Mouse (Mus musculus): Measurements from ENCODE around the gene Igdcc3.

Gene Igdcc3

DNA sequence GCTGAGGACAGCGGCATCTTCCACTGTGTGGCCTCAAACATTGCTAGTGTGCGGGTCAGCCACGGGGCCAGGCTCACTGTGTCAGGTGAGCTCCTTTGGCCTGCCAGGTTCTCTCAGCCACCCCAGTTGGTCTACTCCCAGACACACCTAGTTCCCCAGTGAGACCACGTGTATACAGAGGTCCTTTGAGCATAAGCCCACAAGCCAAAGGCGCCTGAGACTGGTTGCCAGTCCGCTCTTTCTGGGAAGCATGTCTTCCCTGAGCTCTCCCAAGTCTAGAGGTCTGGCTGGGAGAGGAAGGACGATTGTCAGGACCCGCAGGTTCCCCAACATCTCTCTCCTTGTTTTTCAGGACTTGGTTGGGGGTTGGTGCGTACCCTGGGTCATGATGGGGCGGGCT, 36.9 kb downstream of the Igdcc3 start:
- DNase-seq, result no peak

- DNase-seq, result peak; percentile 91
Observed at GRCm38 (mm10) chr9:65178336-65179213, 37.6 kb downstream of the Igdcc3 start.

GRCm38 (mm10) chr9:65179817-65180624, 39.0 kb downstream of the Igdcc3 start:
- DNase-seq, result no peak

DNA sequence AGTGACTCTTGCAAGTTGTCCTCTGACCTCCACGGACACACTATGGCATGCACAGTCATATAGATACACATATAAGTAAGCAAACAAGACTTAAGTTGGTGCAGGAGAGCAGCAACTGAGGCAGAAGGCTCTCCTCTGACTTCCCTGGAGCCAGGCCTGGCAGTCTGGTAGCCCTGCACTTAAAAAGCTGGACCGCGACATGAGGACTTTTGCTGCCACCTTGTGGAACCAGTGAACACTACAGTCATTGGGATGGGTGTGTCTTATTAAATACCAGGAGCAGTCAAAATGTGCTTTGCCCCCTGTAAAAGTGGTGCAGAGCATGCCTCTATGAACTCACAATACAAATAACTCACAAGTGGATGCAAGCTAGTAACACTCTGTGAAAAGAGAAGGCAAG, 47.6 kb downstream of the Igdcc3 start:
- DNase-seq, result peak; percentile 93

- no peak for DNase-seq
Observed at GRCm38 (mm10) chr9:65190306-65190705, 49.3 kb downstream of the Igdcc3 start.

GRCm38 (mm10) chr9:65191389-65191754, 50.4 kb downstream of the Igdcc3 start:
- peak; percentile 74 for DNase-seq

DNA sequence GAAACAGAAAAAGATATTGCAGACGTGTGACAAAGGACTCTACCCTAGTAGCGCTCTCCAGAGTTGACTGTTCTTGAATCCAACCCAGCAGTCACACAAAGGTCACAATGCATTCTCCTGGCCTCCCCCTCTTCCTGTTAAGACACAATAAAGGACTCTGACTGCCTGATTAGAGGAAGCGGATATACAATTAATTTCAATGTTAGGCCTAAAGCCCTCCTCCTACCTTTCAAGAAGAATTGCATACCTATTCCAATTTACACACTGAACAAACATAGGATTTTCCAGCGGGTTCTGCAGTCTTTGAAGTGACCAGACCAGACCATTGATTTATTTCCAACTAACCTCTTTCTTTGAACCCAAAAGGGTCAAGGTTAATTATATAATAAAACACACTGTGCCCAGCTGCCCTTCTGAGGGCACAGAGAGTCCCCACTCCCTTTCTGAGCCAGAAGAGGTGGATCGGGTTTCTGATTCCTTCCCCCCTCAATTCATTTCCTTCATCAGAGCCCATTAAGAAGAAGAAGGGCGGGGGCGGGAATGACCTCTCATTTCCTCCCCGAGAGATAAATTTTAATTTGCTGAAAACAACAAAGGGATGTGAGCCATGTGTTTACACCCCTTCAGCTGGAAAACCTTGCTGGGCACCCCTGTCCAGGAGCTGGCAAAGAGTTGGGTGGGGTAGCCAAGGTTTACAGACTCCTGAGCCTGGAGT, 50.9 kb downstream of the Igdcc3 start:
- peak; percentile 73 for DNase-seq

DNA sequence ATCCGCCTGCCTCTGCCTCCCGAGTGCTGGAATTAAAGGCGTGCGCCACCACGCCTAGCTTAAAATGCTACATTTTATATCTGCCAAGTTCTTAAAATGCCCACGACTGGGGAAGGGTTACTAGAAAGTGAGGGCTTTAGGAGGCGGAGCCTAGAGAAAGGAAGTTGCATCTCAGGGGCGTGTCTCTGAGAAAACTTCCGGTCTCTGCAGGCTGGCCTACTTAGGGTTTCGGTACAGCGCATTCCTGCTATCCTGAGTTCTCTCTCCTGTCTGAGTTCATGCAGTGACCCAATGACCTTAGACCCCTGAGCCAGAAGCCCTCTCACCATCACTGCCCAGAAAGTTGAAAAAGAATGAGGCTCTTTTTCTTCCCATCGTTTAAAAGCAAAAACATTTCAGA, 52.2 kb downstream of the Igdcc3 start:
- no peak for DNase-seq

DNA sequence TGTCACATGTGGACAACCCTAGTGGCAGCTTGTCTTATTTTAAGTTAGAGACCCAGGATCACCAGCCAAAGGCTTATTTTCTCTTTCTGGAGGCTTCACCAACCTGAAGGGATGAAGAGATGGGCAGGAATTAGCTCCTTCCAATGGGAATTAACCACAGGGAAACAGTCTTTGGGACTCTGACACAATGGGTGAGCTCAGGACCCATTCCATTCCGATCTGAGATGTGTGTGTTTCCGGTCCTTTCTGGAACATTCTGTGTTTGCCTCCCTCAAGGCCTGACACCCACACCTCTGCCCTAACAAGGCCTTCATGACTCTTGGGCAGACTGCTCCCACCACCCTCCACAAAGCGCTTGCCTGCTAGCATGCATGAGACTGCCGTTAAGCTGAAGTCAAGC, 54.1 kb downstream of the Igdcc3 start, which contains the start of gene Parp16:
Gene Parp16 (plus strand): TSS at position 301 of the 400 bp plus-strand sequence.
- no peak for DNase-seq

DNA sequence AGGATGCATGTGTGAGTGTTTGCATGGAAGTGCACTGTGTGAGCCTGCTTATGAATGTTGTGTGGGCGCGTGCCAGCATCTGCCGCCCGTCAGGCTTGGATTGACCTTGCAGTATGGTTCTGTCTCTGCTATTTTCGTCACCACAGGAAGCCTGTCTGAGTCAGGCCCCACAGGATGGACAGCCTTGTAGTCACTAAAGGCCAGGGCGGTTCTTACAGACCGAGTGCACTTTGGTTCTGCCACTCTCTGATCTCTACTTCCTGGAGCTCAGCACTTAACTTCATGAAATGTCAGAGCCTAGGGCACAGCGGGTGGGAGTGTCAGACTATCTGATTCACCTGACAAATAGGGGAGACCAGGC, 54.6 kb downstream of the Igdcc3 start:
- no peak for DNase-seq

DNA sequence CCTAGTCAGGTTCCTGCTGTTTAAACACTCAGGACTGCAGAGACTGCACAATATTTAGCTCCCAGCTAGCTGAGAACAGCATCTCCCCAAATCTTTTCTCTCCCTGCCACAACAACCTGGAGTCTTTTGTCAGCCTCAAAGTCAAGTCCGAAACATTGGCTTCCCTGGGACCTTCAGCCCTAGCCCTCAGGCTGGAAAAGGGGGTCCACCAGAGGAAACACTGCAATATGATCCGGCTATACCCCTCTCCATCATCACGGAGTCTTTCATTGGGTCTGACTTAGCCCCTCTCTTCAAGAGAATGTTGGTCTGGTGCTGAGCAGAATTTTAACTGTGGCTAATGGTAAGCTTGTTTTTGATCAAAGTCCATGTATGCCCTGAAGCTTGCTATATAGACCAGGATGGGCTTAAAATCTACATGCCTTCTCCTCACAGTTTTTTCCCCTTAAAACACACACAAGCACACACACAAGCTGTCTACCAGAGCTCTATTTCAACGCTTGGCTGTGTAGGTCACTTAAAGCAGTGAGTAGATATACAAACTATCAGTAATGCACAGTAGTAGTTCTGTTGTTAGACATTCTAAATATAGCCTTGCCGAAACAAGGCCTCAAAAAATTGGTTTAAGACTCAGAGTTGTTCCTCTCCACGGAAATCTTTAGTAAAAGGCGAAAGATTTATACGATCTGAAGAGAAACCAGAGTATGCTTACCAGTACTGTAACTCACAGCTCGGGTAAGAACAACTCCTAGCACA, 55.2 kb downstream of the Igdcc3 start:
- peak; percentile 90 for DNase-seq

GRCm38 (mm10) chr9:65196738-65197569, 56.0 kb downstream of the Igdcc3 start:
- peak; percentile 94 for DNase-seq

GRCm38 (mm10) chr9:65197826-65198225, 56.8 kb downstream of the Igdcc3 start:
- DNase-seq, result no peak

- no peak for DNase-seq
Observed at GRCm38 (mm10) chr9:65199723-65200122, 58.7 kb downstream of the Igdcc3 start.

DNA sequence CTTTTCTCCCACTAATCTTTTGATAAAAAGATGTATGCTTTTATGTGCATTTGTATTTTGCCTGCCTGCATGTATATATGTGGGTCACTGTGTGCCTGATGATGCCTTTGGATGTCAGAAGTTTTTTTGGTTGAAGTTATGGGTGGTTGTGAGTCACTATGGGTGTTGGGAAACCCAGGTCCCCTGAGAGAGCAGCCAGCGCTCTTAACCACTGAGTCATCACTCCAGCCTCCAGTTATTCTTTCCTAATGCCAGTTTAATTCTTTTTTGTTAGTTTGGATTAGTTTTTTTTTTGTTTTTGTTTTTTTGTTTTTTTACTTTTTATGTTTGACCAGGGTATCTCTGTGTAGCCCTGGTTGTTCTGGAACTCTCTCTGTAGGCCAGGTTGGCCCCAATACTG, 59.6 kb downstream of the Igdcc3 start:
- DNase-seq, result no peak

- no peak for DNase-seq
Observed at GRCm38 (mm10) chr9:65201021-65201380, 60.0 kb downstream of the Igdcc3 start.

DNA sequence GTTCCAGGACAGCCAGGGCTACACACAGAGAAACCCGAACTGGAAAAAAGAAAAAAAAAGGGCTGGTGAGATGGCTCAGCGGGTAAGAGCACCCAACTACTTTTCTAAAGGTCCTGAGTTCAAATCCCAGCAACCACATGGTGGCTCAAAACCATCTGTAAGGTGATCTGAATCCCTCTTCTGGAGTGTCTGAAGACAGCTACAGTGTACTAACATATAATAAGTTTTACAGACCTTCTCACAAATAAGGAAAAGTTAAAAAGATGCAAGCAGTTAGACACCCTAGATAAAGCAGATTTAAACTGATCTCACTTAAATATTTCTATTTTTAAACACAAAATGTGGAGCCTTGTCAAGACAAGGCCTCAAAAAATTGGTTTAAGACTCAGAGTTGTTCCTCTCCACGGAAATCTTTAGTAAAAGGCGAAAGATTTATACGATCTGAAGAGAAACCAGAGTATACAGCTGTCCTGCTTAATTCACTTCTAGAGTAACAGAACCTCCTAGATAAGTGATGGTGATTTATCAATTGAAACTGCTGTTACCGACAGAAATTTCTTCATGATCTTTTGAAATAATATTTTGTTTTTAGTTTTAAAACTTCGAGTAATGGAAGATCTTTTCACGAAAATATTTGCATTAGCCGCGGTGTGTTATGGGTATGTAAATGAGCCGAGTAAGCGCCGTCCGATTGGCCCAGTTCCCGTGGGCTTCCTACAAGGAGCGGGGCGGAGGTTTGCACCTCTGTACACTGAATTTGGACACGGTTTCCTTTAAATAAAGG, 60.6 kb downstream of the Igdcc3 start:
- peak; percentile 93 for DNase-seq

GRCm38 (mm10) chr9:65202165-65202754, 61.3 kb downstream of the Igdcc3 start:
- DNase-seq, result no peak

DNA sequence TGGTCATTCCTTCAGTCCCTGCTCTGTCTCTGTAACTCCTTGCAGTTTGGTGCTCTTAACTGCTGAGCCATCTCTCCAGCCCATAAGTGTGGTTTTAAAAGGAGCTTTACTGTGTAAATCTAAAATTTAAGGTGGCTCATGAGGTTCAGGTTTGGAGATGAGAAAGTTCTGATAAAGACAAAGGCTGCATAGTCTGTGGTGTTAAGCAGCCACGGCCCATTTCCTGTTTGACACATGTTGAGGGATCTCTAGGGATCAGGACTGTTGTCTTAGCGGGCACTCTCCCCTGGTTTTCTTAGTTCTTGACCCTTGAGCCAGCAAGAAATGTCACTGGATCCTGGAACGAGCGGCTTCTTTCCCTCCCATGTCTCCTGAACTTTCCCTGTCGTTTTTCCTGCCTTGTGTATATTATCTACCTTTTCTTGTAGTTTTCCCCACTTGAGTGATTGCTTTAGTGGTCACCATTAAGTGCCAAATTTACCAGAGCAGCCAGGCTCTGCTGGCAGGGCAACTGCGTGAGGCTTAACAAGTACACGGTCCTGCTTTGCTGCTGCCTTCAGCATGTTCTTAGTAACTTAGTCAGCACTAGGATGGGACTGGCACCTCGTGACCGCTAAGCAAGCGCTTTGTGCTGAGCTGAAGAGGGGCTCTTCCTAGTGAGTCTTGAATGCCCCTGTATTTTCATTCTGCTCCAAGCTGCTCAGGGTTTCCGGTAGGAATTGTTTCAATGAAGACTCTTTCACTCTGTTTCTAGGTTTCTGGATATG, 64.2 kb downstream of the Igdcc3 start:
- no peak for DNase-seq

Measured in embryo, embryonic 11 days (tissue).